Mouse (Mus musculus): ENCODE data around the gene Slc4a1.

The Slc4a1 gene

DNA sequence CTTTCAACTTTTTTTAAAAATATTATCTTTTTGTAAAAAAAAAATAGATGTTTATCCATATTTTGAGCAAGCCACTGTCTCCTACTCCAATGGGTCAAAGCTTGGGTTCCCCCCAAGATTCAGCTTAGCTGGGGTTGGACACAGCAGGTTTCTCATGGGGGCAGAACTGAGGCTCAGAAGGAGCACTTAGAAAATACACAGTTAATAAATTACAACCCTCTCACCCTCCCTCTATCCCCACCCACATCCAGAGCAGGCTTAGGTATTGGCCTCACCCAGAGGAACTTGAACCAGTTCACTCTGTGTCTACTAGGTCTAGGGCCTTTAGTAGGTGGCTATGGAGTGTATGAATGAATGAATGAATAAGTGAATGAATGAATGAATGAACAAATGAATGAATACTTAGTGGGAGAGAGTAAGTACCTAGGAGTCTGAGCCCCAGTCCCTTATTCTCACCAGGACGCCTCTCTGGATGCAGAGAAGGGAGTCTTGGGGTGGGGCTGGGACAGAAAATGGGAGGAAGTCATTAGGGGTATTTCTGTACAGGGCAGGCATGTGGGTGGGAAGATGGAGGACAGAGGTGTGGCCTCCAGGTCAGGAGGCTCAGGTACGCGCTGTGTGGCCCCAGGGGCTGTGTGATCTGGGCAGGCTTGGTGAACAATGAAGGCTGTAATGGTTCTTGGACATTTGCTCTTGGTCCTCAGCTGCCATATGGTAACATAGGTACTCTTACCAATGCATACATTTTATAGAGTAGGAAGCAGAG, 16.6 kb downstream of the Slc4a1 start:
- DNase-seq (ENCODE audit: low spot score) = no peak

DNA sequence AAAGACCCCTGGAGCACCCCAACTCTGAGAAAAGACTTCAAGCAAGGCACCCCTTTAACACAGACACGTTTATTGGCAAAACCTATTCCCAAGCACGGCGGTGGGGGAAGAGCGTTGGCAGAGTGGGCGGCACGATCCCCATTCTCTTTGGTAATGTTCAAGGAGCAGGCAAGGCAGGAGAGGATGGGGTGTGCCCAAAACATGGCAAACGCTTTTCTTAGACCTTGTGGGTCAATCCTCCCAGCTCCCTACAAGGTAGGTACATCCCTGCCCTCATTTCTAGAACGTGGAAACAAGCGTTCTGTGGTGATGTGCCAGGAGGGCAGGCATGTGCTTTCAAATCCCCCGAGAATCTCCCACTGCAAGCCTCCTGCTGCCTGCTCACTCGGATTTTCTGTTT, 17.2 kb downstream of the Slc4a1 start:
- no peak for DNase-seq (ENCODE audit: low spot score)

DNA sequence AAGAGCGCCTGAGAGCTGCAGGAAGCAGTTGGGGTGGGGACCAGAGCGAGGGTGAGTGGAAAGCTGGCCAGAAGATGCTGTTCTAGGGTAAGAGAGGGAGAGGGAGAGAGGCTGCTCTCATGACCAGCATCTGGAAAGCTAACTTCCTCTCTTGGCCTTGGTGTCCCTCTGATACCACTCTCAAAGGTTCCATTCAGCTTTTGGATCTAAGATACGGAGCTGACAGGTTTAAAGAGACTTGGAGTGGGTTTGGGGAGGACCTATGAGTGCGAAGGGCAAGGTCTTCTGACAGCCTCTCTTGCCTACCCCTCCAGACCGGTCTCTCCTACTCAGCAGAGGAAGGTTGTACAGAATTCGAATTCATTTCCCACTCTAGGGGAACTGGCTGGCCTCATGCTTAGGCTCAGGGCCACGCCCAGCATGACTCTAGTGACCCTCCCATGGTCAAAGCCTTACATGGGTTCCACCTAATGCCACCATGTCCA, 17.9 kb downstream of the Slc4a1 start:
- no peak for DNase-seq (ENCODE audit: low spot score)

DNA sequence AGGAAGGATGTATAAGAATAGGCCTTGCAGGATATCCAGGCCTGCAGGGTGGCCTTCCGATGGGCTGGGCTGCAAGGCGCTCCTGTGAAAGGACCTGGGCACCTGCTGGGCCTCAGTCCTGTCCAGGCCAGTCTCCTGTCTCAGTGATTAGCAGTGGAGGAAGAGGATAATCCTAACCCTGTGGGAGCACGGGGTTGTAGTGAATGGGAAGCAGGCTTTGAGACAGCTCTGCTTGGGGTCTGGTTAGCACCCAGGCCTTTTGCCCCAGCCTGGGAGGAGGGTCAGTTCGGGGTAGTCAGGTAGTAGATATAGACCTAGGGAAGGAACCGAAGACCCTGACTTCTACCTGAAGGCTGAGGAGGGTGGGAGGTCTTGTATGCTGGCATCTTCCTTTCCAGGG, 18.3 kb downstream of the Slc4a1 start:
- DNase-seq (ENCODE audit: low spot score) = no peak

DNA sequence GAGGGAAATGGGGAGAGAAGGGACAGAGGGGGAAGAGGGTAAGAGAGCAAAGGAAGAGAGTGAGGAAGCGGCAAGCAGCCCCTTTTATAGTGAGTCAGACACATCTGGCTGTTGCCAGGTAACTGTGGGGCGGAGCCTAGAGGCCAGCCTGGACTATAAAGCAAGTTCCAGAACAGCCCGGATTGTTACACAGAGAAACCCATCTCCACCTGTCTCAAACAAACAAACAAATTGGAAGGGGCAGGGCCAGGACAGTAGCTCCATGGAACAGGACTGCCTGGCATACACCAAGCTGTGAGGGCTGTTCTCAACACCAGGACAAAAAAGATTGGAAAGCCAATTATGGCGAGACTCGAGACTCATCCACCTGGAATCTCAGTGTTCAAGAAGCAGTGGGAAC, 19.1 kb downstream of the Slc4a1 start:
- no peak for DNase-seq (ENCODE audit: low spot score)

DNA sequence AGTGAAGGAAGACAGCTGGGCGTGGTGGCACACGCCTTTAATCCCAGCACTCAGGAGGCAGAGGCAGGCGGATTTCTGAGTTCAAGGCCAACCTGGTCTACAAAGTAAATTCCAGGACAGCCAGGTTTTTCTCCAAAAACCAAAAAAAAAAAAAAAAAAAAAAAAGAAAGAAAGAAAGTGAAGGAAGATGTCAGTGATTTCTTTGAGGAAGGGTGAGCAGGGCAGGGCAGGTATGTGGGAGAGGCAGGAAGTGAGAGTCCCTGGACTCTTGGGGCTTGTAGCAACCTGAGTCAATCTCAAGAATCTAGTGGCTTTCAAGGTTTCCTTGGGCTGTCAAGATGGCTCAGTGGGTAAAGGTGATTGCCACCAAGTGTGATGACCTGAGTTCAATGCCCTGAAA, 21.5 kb downstream of the Slc4a1 start:
- no peak for DNase-seq (ENCODE audit: low spot score)

DNA sequence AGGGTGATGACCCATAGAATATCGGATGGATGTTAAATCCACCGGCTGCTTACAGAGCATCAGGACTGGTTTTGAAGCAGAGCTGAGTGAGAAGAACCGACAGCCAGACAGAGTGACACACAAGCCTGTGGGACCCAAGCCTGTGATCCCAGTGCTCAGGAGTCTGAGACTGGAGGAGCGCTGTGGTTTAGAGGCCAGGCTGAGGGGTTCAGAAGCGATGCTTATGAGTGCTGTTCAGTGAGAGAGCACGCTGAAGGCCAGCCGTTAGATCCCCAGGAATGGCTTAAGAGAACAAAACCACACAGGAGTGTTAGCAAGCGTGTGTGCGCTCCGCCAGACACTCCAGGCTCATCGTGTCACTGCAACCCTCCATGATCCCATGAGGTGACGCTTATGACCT, 23.3 kb downstream of the Slc4a1 start:
- DNase-seq (ENCODE audit: low spot score) = no peak

DNA sequence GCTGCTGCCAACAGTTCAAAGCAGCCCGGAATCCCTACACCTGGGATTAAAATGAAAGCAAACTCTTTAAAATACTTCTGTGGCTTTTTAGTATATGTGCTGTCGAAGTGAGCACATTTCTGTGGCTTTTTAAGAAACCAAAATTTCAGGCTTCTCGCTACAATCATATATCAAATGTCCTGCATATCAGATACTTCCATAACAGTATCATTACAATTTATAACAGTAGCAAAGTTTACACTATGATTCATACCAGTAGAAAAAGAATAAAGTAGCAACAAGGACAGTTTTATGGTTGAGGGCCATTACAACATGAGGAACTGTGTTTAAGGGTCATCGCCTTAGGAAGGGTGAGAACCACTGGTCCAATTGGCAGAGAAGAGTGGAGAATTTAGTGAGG, 24.9 kb downstream of the Slc4a1 start:
- no peak for DNase-seq (ENCODE audit: low spot score)

DNA sequence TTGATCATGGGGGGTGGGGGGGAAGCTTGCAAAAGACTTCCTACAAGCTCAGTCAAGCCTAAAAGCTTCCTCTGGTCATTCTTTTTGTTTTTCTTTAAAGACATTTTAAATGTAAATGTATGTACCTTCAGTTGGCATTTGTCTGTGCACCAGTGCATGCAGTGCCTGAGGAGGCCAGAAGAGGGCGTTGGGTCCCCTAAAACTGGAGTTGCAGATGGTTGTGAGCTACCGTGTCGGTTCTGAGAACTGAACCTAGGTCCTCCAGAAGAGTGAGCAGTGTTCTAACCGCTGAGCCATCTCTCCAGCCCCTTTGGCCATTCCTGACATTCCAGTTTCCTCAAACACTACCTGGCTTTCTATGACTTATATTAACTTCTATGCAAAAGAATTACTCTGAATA, 26.4 kb downstream of the Slc4a1 start:
- no peak for DNase-seq (ENCODE audit: low spot score)

DNA sequence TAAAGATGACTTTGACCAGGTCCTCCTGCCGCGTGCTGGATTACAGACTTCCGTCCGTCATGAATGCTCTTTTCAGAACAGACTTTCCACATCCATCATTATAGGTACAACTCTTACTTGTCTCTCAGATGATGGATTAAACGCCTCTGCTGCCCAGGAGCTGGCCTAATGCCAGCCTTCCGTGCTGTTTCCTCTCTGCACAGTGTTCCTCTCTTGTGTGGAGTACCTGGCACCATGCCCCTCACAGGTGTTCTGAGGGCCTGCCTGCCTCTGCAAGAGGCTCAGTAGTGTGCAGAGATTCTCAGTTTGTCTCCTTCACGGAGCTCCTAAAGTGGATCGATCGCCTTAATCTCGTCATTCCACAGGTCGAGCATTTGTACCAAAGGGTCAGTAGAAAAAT, 26.8 kb downstream of the Slc4a1 start:
- DNase-seq (ENCODE audit: low spot score) = no peak

DNA sequence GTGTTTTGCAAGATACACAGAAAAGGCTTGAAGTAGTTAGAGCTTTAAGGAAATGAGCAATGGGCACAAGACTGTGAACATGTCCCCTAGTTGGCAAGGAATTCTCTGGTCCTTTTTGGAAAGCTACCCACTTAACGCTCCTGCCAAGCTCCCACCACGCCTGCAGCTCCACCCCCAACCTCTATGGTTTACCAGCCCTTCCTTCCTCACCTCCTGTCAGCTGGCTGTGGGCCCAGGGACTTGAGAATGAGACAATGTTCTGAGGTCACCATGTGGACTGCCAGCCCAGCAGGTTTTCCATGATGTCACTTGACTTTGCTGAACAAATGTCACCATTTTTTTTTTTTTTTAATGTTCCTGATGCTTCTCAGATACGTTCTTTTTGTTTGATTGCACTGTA, 27.4 kb downstream of the Slc4a1 start:
- DNase-seq (ENCODE audit: low spot score) = peak; percentile 37

DNA sequence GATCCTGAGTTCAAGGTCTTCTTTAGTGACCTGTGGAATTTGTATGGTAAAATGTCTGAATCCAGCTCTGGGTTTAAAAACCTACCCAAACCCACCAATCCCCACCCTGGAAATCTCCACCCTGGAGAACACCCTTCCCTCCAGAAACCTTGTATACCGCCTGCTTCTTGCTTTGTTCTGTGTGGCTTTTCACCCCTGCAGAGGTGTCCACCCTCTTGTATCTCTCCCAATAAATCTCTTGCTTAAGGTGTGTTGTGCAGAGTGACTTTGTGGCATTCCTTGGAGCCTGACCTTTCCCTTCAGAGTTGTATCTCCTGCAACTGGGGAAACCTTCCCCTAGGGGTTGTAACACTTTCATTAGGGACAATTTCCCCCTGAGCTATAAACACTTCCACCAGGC, 28.1 kb downstream of the Slc4a1 start:
- no peak for DNase-seq (ENCODE audit: low spot score)

DNA sequence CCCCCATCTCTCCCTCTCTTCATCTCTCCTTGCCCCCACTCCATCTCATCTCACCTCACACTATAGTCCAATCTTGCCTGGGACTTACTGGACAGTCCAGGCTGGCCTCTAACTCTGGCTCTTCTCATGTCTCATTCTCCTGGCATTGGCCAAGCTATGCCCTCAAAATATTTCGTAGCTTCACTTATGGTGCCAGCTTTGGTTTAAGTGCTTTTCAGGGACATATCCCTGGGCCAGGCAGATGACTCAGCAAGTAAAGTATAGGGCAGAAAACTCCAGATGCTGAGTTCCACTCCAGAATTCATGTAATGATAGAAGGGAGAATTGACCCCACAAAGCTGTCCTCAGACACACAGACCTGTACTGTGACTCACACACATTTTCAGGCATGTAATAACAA, 29.8 kb downstream of the Slc4a1 start:
- no peak for DNase-seq (ENCODE audit: low spot score)

DNA sequence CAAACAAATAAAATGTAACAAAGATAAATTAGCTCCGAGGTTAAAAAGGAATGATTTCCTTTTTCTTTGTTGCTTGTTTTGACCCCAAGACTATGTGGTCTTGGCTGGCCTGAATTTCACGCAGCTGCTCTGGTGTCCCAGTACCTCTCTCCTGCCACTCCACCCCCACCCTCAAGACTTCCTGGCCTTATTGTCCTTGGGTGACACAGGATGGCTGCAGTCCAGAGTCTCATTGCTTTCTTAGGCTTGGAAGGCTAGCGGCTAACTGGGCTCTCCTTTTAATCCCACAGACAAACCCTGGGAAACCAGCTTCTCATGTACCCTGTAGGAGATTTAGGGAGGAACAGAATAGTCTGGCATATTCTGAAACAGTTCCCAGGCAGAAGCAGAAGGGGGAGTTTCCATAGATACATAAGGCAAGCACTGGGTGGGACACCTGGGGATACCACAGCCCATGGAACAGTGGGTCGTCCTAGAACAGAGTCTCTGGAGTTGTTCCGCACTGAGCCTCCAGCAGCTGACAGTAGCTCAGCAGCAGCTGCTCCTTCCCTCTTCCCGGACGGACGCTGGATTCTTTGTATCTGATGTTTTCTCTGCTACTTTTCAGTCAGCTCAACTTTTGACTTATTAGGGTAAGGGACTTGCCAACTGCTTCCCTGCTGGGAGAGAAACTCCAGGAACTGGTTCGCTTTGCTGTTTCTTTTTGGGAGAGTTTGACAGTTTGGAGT, 30.9 kb downstream of the Slc4a1 start:
- DNase-seq (ENCODE audit: low spot score) = no peak

DNA sequence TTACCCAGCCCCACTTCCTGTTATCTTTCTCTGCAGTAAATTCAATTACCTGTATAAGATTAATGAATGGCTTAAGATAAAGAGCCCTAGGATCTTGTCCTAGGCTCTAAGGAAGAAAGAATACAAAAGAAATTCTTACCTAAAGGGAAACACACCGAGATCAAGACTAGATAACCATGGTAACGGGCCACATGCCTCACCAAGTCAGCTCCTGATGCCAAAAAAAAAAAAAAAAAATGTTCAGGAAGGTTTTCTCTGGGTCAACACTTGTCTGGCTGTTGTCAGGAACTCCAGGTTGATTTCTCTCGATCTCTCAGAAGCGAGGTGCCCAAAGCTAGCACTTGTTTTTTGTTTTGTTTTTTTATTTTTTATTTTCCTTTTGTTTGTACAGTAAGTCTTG, 32.0 kb downstream of the Slc4a1 start:
- no peak for DNase-seq (ENCODE audit: low spot score)

DNA sequence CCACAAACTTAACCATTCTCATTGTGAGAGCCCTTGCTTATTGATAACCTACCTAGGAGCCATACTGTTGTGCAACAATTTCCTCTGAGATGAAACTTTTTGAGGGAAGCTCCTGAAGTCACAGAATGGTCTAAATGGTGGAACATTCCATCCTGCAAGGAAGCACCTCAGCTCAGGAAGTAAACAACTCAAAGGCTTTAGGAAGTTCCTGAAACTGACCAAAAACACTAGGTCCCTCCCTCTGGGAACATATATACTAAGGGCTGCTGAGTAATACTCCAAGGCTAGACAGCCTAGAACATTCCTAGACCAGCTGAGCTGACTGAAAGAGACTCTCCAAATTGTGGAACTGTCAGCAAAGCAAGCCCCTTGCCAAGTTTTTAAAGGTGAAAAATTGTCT, 32.9 kb downstream of the Slc4a1 start:
- no peak for DNase-seq (ENCODE audit: low spot score)

DNA sequence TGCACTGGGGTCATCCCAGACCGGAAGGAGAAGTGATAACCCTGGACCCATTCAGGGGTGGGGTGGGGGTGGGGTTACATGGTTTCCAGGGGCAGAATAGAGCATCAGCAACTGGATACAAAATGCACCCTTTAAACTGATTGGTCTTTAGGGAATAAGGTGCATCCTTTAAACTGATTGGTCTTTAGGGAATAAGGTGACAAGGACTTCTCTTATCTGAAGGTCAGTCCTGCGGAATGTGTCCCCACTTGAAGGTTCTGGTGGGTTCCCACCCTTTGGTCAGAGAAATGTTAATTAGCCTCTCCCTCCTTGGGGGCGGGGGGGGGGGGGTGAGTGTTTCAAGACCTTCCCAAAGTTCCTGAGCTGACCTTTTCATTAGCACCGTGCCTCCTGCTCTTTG, 34.2 kb downstream of the Slc4a1 start:
- DNase-seq (ENCODE audit: low spot score) = no peak

DNA sequence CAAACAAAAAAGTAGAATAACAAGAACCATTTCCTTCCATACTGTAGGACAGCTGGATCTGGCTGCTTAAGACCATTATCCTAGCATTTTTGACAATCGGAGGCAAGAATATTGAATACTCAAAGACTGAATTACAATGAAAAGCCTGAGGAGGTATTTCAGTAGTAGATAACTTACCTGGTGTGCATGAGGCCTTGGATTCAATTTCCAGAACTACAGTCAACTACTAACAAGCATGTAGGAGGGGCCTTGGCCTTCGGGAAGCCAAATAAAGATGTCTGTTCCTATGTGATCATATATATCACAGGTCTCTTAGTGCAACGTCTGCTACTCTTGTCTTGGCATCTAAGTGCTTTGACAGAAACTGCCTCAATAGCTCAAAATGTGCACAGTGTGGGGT, 36.0 kb downstream of the Slc4a1 start:
- DNase-seq (ENCODE audit: low spot score) = no peak

DNA sequence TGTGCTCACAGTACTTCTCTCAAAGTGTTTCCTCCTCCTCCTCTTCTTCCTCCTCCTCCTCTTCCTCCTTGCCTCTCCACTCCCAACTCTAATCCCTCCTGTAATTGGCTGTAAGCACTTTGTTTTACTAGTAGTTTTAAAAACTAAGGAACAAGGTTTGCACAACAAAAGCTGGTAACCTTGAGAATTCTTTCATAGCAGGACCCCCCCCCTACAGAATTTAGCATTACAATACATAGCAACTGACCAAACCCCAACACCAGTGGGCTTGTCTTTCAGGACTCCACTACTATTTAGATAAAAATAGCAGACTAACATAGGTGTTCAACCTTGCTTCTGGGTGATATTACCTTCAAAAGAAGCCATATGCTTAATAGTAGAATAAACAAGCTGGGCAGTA, 36.5 kb downstream of the Slc4a1 start:
- no peak for DNase-seq (ENCODE audit: low spot score)

DNA sequence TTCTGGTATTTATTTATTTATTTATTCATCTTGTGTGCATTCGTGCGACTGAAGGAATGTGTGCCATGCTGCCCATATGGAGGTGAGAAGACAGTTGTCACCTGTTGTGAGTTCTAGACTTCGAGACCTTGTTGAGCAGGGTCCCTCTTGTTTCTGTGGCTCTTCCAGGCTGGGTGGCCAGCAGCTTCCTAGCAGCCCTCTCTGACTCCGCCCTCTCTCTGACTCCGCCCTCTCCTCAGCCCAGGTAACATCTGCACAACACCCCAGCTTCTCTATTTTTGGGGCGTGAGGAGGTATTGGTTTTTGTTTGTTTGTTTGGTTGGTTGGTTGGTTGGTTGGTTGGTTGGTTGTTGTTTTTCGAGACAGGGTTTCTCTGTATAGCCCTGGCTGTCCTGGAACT, 38.2 kb downstream of the Slc4a1 start:
- DNase-seq (ENCODE audit: low spot score) = no peak

DNA sequence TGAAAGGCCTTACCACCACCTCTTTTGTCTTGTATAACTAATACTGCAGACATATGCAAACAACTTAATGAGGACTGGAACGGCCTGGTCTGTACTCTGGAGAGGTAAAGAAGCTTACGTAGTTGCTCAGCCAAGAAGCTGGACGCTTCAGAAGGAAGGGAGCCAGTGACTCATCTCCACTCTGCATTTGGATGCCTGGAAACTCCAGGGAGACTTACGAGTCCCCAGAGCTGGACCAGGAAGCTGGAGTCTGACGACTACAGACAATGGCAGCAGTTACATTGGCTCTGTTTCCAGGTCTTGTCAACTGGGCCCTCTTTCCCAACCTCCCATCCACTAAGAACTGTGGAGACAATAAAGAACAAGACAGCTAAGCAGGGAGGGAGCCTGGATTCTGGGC, 38.8 kb downstream of the Slc4a1 start:
- DNase-seq (ENCODE audit: low spot score) = no peak

DNA sequence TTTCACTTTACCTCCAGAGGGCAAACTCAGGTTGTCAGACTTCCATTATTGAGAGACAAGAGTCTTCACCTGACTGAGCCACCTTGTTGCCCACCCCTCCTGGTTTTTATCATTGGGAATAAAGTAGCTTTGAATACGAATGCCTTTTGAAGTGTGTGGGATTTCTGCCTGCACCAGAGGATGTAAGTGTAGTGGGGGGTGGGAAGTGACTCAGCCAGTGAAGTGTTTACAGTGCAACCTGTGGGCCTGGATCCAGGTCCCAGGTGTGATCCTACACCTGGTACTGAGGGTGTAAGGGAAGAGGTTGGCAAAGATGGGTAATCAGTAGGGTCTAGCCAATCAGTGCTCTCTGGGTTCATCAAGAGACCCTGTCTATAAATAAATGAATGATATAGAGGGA, 42.5 kb downstream of the Slc4a1 start:
- no peak for DNase-seq (ENCODE audit: low spot score)

DNA sequence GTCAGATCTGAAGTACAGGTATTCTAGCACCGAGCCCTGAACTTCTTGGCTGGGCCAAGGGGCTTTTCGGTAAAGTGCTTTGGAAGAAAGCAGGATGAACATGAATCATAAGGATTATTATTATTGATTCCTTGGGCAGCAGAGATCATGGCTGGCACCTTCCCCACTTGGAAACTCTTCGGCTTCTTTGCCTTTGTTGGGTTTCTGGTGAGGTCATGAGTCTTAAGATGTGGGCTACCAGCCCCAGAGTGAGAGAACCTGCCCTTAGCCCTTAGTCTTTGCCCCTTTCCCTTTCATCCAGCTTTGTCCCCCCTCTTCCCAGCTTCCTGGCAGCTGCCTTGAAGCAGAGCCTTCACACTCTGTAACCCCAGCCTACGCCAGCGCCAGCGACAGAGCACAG, 44.1 kb downstream of the Slc4a1 start:
- DNase-seq (ENCODE audit: low spot score) = no peak

DNA sequence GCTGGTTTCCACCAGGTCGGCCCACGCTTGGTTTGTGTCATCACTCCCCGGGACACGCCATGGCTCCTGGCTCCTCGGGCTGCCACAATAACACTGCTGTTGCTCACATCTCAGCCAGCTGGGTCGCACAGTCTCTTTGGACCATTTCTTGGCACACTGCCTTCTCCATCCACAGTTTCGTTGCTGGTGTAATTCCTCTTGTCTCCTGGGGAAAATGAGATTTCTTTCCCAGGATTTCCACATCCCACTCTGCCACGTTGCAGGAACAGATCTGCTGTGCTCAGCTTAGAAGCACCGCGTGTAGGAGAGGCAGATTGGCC, 45.4 kb downstream of the Slc4a1 start:
- peak; percentile 75 for DNase-seq (ENCODE audit: low spot score)
